15 mouse cellular contexts compared by ENCODE assay signal in genomic region chr2:34503975-34504730, GRCm38 (mm10).
A peak's percentile ranks its signal among the peaks of the same experiment; 100 is the strongest.
DNase-seq lines count a peak whose midpoint lies in the region; ATAC-seq lines count a peak whose summit lies in the region.
"Had no signal": no experiment of that assay in that cellular context is flagged by ENCODE, and none has a peak within 500 bp of the region (broad histone marks: within the 10 kb centered on the region; RNA-seq: fewer than 3 reads in every experiment).

No protein-coding gene starts in this region.

- ATAC-seq in forebrain, embryonic 13.5 days, result peak; percentile 19; the same call in 1 of the 2 replicates
- ATAC-seq in forebrain, embryonic 11.5 days (replicated peaks; ENCODE audit: low FRiP score), result no peak
- ATAC-seq in limb, embryonic 12.5 days (ENCODE audit: insufficient number of reproducible peaks, insufficient read depth, low FRiP score, low TSS enrichment, low read depth), result no peak
- ATAC-seq in forebrain, embryonic 16.5 days, result peak; percentile 68
- no peak for ATAC-seq in cerebellum, adult (ENCODE audit: insufficient number of reproducible peaks, low FRiP score, low TSS enrichment)
- no peak for ATAC-seq in megakaryocyte progenitor cell, adult 5-6 weeks (replicated peaks; ENCODE audit: poor library complexity)
- ATAC-seq: hindbrain, postnatal 0 days had no signal

- 31% methylated on average over 3 of the region's 3 CpGs for WGBS in forebrain, embryonic 13.5 days
- 27% methylated on average over 3 of the region's 3 CpGs for WGBS in forebrain, embryonic 11.5 days
- 46% methylated on average over 3 of the region's 3 CpGs for WGBS in limb, embryonic 12.5 days
- WGBS in limb, embryonic 10.5 days, result 51% methylated on average over 3 of the region's 3 CpGs
- WGBS in forebrain, embryonic 16.5 days, result 21% methylated on average over 3 of the region's 3 CpGs

- no peak overlapping the region for H3K9ac ChIP-seq in forebrain, embryonic 13.5 days
- no peak overlapping the region for H3K9ac ChIP-seq in forebrain, embryonic 11.5 days (ENCODE audit: low read length)
- no peak overlapping the region for H3K9ac ChIP-seq in limb, embryonic 12.5 days (replicated peaks)
- no peak overlapping the region for H3K9ac ChIP-seq in forebrain, embryonic 16.5 days (replicated peaks; ENCODE audit: low read depth, low read length)

- no peaks in the 10 kb centered on the region for H3K9me3 ChIP-seq in forebrain, embryonic 13.5 days (replicated peaks)
- no peaks in the 10 kb centered on the region for H3K9me3 ChIP-seq in forebrain, embryonic 11.5 days (ENCODE audit: control insufficient read depth, low read length)
- H3K9me3 ChIP-seq in limb, embryonic 12.5 days, result no peaks in the 10 kb centered on the region
- no peaks in the 10 kb centered on the region for H3K9me3 ChIP-seq in limb, embryonic 10.5 days (replicated peaks)
- no peaks in the 10 kb centered on the region for H3K9me3 ChIP-seq in forebrain, embryonic 16.5 days (ENCODE audit: control insufficient read depth, low read length)
- H3K9me3 ChIP-seq: G1E had no signal

- no peak for DNase-seq in forebrain, embryonic 11.5 days (ENCODE audit: low spot score)
- DNase-seq in limb, embryonic 10.5 days (ENCODE audit: low spot score), result no peak
- peak; percentile 51 for DNase-seq in R1 (ENCODE audit: low read depth, low spot score)
- DNase-seq: cerebellum, adult 2 months; heart, postnatal 10 days; right cerebral cortex, adult 18-20 months; spleen, adult 18-20 months had no signal

- H3K4me3 ChIP-seq in forebrain, embryonic 13.5 days, result no peak overlapping the region
- no peak overlapping the region for H3K4me3 ChIP-seq in forebrain, embryonic 11.5 days (ENCODE audit: low read depth, low read length)
- H3K4me3 ChIP-seq in limb, embryonic 12.5 days (replicated peaks), result no peak overlapping the region
- no peak overlapping the region for H3K4me3 ChIP-seq in limb, embryonic 10.5 days
- H3K4me3 ChIP-seq in forebrain, embryonic 16.5 days (replicated peaks; ENCODE audit: low read length), result no peak overlapping the region
- H3K4me3 ChIP-seq: myocyte had no signal

- no peaks in the 10 kb centered on the region for H3K27me3 ChIP-seq in forebrain, embryonic 13.5 days
- no peaks in the 10 kb centered on the region for H3K27me3 ChIP-seq in forebrain, embryonic 11.5 days (ENCODE audit: control insufficient read depth, insufficient read depth, low read length)
- no peaks in the 10 kb centered on the region for H3K27me3 ChIP-seq in limb, embryonic 12.5 days
- no peaks in the 10 kb centered on the region for H3K27me3 ChIP-seq in limb, embryonic 10.5 days (ENCODE audit: low read depth, poor library complexity, severe bottlenecking)
- H3K27me3 ChIP-seq in forebrain, embryonic 16.5 days (replicated peaks; ENCODE audit: control insufficient read depth, insufficient read depth, low read length), result no peaks in the 10 kb centered on the region

- H3K36me3 ChIP-seq in forebrain, embryonic 13.5 days (ENCODE audit: poor library complexity, severe bottlenecking), result peaks cover 9% of the 10 kb centered on the region
- no peaks in the 10 kb centered on the region for H3K36me3 ChIP-seq in forebrain, embryonic 11.5 days (ENCODE audit: control insufficient read depth, insufficient read depth, low read length)
- H3K36me3 ChIP-seq in limb, embryonic 12.5 days, result 0 out of 2 replicates have a peak, but pooled peaks cover 12% of the 10 kb centered on the region
- peaks cover 7% of the 10 kb centered on the region for H3K36me3 ChIP-seq in limb, embryonic 10.5 days
- H3K36me3 ChIP-seq in forebrain, embryonic 16.5 days (ENCODE audit: control insufficient read depth, insufficient read depth), result no peaks in the 10 kb centered on the region

- peaks cover 3% of the 10 kb centered on the region; the same call in 1 of the 2 replicates for H3K4me1 ChIP-seq in forebrain, embryonic 13.5 days
- H3K4me1 ChIP-seq in forebrain, embryonic 11.5 days (replicated peaks; ENCODE audit: control insufficient read depth, insufficient read depth, low read length), result no peaks in the 10 kb centered on the region
- H3K4me1 ChIP-seq in limb, embryonic 12.5 days (replicated peaks), result 0 out of 2 replicates have a peak, but pooled peaks cover 2% of the 10 kb centered on the region
- H3K4me1 ChIP-seq in limb, embryonic 10.5 days, result no peaks in the 10 kb centered on the region
- no peaks in the 10 kb centered on the region for H3K4me1 ChIP-seq in forebrain, embryonic 16.5 days (replicated peaks; ENCODE audit: control insufficient read depth, insufficient read depth, low read length)

- H3K4me2 ChIP-seq in forebrain, embryonic 13.5 days, result no peak overlapping the region
- H3K4me2 ChIP-seq in forebrain, embryonic 11.5 days (ENCODE audit: low read depth, low read length, severe bottlenecking), result no peak overlapping the region
- no peak overlapping the region for H3K4me2 ChIP-seq in limb, embryonic 12.5 days
- no peak overlapping the region for H3K4me2 ChIP-seq in forebrain, embryonic 16.5 days (ENCODE audit: low read length)

- H3K27ac ChIP-seq in forebrain, embryonic 13.5 days, result 0 out of 2 replicates have a peak overlapping the region, but pooled peaks have one; percentile 35
- H3K27ac ChIP-seq in forebrain, embryonic 11.5 days (ENCODE audit: low read depth, low read length), result no peak overlapping the region
- H3K27ac ChIP-seq in limb, embryonic 12.5 days, result 0 out of 2 replicates have a peak overlapping the region, but pooled peaks have one; percentile 29
- H3K27ac ChIP-seq in limb, embryonic 10.5 days, result no peak overlapping the region
- H3K27ac ChIP-seq in forebrain, embryonic 16.5 days (ENCODE audit: low read length), result no peak overlapping the region
- H3K27ac ChIP-seq: hindbrain, postnatal 0 days had no signal

Comparison
In these comparisons a context has a peak if more than half of its experiments do, and no peak if none do; other contexts are left out.
1. ATAC-seq: peak in forebrain, embryonic 13.5 days (single experiment) and forebrain, embryonic 16.5 days (single experiment); none in forebrain, embryonic 11.5 days (single experiment), limb, embryonic 12.5 days (single experiment), cerebellum, adult (single experiment) and megakaryocyte progenitor cell, adult 5-6 weeks (single experiment).
2. H3K27ac ChIP-seq: peak in forebrain, embryonic 13.5 days (single experiment) and limb, embryonic 12.5 days (single experiment); none in forebrain, embryonic 11.5 days (single experiment), limb, embryonic 10.5 days (single experiment) and forebrain, embryonic 16.5 days (single experiment).